Mouse (Mus musculus) monocyte, adult 5-6 weeks (primary cell): ENCODE results near the gene Pafah1b2. TPM values are rescaled to one million over a fixed set of nuclear protein-coding genes. Genes with fewer than 3 reads are reported as not detected.

ENCODE experiments used
- ATAC-seq: fragments of 153-309, 156-312 bp; replicated peaks from 2 replicates; pipeline ENCODE4 v1.8.0; 2017; ENCODE audit warnings: mild to moderate bottlenecking; ENCODE audit not compliant: low TSS enrichment, insufficient number of reproducible peaks, severe bottlenecking, poor library complexity, low FRiP score
- total RNA-seq: library from RNA; stranded (forward); fragments of 200-1000, 200-491, 200-594 nt; gene quantifications from 3 replicates; pipeline ENCODE4 v1.2.3, GENCODE M21; 2017

Gene Pafah1b2
- total RNA-seq, result 67.4 to 83.6 TPM (median 77.9 TPM) in 3 replicates

DNA sequence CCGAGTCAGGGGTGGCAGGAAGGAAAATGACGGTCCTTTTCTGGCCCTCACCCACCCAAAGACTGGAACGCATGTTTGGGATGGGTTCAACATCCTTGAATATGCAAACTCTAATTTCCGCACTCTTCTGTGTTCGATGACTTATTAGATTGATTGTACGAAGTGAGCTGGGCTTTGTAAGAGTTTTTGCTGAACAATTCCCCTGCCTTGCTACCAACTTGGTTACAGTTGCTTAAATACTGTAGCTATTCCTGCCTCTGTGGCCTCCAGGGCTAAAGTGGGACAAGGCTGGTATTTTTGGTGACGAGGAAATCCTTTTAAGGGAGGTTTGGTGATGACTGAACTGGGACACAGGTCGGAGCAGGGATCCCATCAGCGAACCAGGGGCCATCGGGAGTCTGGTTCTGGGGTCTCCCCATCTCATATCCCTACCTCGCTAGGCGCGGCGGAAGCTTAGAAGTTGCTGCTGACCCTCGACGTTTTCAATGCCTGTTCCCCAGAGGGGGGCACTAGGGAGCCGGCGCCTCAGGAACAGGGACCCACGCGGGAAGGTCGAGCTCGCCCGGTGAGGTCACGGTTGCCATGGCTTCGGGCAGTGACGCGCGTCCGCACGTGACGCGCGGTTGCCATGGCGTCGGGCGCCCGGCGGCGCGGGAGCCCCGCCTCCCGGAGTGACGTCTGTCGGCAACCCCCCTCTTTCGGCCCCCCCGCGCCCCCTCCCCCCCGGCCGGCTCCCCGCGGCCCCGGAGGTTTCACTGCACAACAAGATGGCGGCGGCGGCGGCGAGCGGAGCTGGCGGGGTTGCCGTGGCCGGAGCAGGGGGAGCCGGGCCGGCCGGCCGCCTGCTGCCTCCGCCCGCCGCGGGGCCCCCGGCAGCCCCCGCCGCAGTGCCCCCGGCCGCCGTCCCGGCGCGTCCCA, at the start of gene Pafah1b2, which contains the start of gene Sik3:
Pafah1b2 (minus strand) TSS at position 600 of the 918 bp plus-strand sequence.
Sik3 (plus strand) TSS at position 730 of the 918 bp plus-strand sequence.
- ATAC-seq, result peak; percentile 68

DNA sequence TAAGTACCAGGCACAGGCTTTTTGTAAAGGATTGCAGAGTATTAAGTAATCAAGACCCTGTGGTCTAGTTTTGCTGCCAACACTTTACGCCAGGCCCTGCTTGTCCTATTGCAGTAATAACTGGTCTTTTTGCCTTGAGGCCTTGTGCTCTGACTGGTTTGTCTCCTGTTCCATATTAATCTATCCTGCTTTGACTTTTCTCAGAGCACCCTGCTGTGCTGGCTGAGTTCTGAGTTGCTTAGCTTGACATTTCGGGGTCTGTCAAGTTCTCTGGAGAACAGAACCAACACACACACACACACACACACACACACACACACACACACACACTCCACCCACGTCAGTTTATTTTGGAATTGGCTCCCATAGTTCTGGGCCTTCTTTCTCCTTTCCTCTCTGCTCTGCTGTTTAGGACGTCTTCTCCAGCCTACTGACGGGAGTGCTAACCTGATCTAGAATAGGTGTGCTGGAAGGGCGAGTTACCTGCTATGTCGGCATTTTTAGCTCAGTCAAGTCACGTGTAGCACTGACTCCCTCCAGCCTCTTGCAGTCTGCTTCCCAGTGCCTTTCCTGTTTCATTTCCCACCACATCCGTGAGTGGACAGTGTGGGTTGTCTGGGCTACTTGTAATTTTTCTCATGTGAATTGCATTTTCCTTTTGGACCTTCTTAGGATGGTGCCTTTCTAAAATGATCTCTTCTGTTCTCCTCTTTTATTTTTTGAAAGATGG, 49.4 kb upstream of the Pafah1b2 start:
- no peak for ATAC-seq

DNA sequence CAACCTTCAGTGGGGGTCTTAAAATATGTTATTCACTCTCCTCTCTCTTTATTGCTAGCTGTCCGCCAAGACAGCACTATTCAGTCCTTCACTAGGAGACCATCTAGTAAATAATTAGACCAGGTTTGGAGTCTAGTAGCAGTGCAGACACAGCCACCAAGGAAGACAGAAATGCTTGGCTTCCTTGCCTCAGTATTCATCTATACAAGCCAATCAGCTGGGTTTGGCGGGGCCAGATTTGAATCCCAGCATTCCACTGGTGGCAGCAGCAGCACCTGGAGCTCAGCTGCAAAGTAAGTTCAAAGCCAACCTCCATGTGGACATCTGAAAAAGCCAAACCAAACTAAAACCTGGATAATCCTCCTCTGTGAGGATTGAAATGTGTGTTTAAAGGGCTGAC, 47.8 kb upstream of the Pafah1b2 start:
- ATAC-seq, result no peak

- ATAC-seq, result no peak; the same call in 1 of the 2 replicates
Measured at GRCm38 (mm10) chr9:46058065-46058464, 45.6 kb upstream of the Pafah1b2 start.

- no peak for ATAC-seq
Measured at GRCm38 (mm10) chr9:46053014-46053666, 40.6 kb upstream of the Pafah1b2 start.

DNA sequence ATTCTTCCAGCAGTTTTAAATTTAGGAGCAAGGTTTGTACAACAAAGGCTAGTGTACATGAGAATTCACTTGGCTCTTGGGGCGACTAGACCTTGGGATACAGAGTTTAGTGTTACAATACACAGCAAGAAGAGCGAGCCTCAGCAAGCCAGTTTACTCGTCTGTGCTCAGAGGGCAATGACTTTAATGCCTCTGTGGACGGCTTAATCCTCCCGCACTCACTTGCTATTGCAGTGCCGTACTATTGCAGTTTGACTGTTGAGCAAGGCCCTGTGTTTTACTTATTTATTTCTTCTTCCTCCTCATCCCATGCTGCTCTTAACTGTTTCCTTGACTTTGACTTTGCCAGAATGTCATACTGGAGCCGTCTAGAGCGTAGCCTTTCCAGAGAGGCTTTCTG, 37.7 kb upstream of the Pafah1b2 start:
- ATAC-seq, result no peak

DNA sequence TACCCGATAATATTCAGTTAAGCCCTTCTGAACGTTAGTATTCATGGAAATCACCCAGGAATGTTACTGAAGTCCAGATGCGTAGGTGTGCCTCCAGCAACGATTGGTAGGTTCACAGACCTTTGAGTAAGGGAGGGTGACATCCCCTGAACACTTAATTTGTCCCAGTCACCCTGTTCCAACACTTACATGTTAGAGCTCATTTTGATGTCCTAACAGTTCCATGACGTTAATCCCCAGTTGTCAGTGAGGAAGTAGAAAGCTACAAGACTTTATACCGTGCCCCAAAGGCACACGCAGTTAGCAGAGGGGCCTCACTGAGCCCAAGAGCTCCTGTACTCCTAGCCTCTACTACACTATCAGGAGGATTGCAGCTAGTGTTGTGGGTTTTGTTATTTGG, 37.0 kb upstream of the Pafah1b2 start:
- no peak for ATAC-seq

GRCm38 (mm10) chr9:46046724-46047517, 34.4 kb upstream of the Pafah1b2 start:
- no peak for ATAC-seq

GRCm38 (mm10) chr9:46043626-46044025, 31.1 kb upstream of the Pafah1b2 start:
- ATAC-seq, result no peak

DNA sequence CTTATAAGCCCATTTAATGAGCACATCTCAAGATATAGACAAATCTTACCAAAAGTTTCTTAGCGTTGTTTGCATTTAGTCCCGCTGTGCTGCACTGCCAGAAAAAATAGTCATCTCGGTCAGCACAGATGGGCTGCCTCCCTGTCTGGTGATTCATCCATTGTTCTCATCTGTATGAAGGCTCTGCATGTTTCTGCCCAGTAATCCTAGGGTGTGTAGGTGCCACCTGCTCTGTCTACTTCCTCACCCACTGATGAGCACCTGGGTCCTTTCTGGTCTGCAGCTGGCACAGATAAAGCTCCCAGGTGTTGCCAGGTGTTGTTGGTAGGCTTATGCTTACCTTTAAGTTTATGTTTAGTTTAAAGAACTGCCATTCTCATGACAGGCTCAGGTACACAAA, 29.9 kb upstream of the Pafah1b2 start:
- no peak for ATAC-seq

DNA sequence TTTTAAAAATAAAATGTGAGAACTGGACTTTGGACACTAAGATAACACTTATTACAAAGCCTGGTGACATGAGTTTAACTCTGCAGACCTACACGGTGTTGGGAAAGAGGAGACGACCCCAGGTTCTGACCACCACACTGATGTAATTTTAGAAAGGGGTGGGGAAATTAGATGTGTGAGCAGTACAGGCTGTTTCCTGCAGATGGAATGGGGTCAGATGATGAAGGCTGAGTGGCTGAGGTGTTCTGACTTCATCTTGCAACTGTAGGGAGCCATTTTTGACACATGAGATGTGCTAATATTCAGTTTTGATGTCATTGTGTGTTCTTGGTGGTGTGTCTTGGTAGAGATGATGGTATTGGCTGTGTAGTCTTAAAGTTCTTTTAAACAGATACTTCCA, 28.7 kb upstream of the Pafah1b2 start:
- ATAC-seq, result no peak

DNA sequence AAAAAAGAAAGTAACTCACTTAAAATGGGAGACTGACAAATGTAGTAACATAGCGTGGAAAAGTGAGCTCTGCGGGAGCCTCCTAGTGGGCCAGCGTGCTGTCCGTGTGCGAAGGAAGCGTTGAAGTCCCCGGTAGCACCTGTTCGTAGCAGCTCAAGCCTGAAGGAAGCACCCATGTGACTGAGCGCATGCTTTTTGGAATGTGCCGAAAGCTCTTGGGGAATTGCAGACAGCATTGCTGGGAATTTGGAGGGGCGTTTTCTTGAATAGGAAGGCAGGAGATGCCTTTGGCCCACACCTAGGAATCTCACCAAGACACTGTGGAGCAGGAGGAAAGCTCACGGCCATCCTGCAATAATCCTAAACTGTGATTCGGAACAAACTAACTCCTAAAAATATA, 26.3 kb upstream of the Pafah1b2 start:
- ATAC-seq, result no peak

DNA sequence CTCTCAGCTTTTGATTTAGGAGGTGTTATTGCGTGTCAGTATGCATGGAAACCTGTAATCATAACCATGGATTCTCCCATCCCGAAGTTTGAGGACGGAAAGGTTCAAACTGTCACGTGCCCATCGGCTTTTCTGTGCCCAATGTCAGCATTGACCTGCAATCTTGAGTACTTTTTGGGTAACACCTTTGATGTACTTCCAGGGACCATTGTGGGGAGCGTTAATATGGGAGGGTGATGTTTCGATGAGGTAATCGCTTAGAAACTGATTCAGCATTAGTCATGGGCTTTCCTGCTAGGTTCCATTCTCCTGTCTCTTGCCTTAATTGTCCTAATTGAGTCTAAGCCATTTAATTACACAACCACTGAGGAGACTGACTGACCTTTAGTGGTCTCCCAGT, 24.4 kb upstream of the Pafah1b2 start:
- ATAC-seq, result no peak

DNA sequence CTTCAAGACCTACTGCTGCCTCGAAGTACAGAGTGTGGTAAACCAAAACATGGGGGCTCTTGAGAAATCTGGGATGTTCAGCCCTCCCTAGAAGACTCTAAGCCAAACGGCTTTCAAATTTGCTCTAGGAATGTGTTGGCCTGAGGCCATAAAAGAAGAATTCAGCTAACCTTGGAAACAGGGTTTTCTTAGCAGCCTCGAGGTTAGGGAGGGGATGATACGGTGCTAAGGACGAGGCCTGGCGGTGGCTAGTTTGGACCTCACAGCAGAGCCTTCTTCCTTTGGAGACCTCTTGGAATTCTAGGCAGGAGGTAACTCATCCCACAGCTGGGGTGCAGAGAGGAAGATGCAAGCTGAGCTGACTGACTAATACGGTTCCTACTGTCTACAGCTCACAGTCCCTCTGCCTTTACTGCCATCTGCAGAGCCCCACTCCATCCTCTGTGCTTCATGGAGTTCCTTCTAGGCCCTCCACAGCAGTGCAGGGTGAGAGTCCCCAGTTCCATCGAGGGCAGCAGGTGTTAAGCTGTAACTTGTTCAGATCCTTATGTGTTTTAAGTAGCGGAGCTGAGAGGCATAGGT, 22.9 kb upstream of the Pafah1b2 start:
- no peak for ATAC-seq

DNA sequence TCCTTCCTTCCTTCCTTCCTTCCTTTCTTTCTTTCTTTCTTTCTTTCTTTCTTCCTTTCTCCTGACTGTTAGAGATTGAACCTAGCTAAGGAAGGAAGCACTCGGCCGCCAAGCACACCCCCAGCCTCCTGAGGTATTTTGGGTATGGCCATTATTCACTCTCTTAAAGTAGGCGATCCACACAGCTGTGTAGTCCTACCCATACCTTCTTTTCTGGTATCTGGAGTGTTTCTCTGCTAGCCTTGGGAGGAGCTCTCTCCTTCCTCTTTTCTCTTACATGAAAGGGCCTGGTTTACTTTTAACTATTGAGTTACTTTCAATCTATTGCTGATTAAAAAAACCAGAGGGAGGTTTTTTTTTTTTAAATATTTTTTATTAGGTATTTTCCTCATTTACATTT, 21.4 kb upstream of the Pafah1b2 start:
- no peak for ATAC-seq

- no peak for ATAC-seq
Measured at GRCm38 (mm10) chr9:46033058-46033457, 20.6 kb upstream of the Pafah1b2 start.

GRCm38 (mm10) chr9:46032190-46032589, 19.7 kb upstream of the Pafah1b2 start:
- ATAC-seq, result no peak

GRCm38 (mm10) chr9:46030968-46031367, 18.5 kb upstream of the Pafah1b2 start:
- ATAC-seq, result no peak
